Mouse (Mus musculus): Measurements from ENCODE around the gene Nup133.

GRCm38 (mm10) chr8:123895230-123895629 lies 53.8 kb downstream of the Nup133 start:
- no peak for TF ChIP-seq SRF (IDR thresholded peaks at IDR 0.05; ENCODE audit: control insufficient read depth, insufficient read length, low read depth)
- peak; percentile 97 to 99 (median 99) for TF ChIP-seq MYOG (IDR thresholded peaks at IDR 0.05; ENCODE audit: control insufficient read depth in 1 of 3, insufficient read depth in 1 of 3, insufficient read length in 2 of 3, low read depth in 2 of 3)
- no peak for TF ChIP-seq USF1 (IDR thresholded peaks at IDR 0.05; ENCODE audit: low read depth)
- no peak for TF ChIP-seq E2F4 (IDR thresholded peaks at IDR 0.05; ENCODE audit: insufficient read depth)
- TF ChIP-seq POLR2A (IDR thresholded peaks at IDR 0.05; ENCODE audit: insufficient read length, low read depth): no peak
- no peak for TF ChIP-seq MAX (IDR thresholded peaks at IDR 0.05; ENCODE audit: low read depth)
- TF ChIP-seq TCF12 (IDR thresholded peaks at IDR 0.05; ENCODE audit: insufficient read depth, poor library complexity, severe bottlenecking): peak; percentile 98
- peak; percentile 96 to 100 (median 99) for TF ChIP-seq MYOD1 (IDR thresholded peaks at IDR 0.05; ENCODE audit: control insufficient read depth in 1 of 3, insufficient read length in 2 of 3, low read depth in 2 of 3)
- TF ChIP-seq CEBPB (IDR thresholded peaks at IDR 0.05; ENCODE audit: insufficient read depth, poor library complexity, severe bottlenecking): no peak
- no peak for TF ChIP-seq POLR2AphosphoS2 (IDR thresholded peaks at IDR 0.05; ENCODE audit: insufficient read length, low read depth)
- TF ChIP-seq REST (IDR thresholded peaks at IDR 0.05; ENCODE audit: insufficient read depth, insufficient read length): no peak
